Mouse (Mus musculus): ENCODE measurements around the gene Rbfox1. TPM values are rescaled to one million over a fixed set of nuclear protein-coding genes. Genes with fewer than 3 reads are reported as not detected.

Rbfox1 gene
- polyA plus RNA-seq, 1 experiment from 2014 or later = 4.7 TPM

GRCm38 (mm10) chr16:5926986-5927385, 41.8 kb downstream of the Rbfox1 start:
- Histone ChIP-seq H3K9ac (ENCODE audit: low read length) (no peak overlapping the region), H3K36me3 (ENCODE audit: control insufficient read depth, insufficient read depth, low read length) (no peaks in the 10 kb centered on the region), H3K4me2 (ENCODE audit: low read length) (no peak overlapping the region), H3K27ac (replicated peaks in 1 of 2; ENCODE audit: control insufficient read depth in 1 of 2, insufficient read depth in 1 of 2, low read depth in 2 of 2, low read length in 2 of 2) (no peak overlapping the region), H3K4me1 (ENCODE audit: control insufficient read depth in 2 of 2, insufficient read depth in 2 of 2, low read length in 2 of 2) (no peaks in the 10 kb centered on the region; a peak in 1 of 4 replicates), H3K27me3 (ENCODE audit: control insufficient read depth, insufficient read depth, low read length) (no peaks in the 10 kb centered on the region), H3K4me3 (ENCODE audit: control insufficient read depth in 1 of 2, insufficient read depth in 1 of 2, low read depth in 1 of 2, low read length in 2 of 2) (no peak overlapping the region), H3K9me3 (ENCODE audit: control insufficient read depth, low read length) (no peaks in the 10 kb centered on the region)
- 36% methylated on average over 1 of the region's 1 CpGs for WGBS
- no peak for ATAC-seq (ENCODE audit: insufficient number of reproducible peaks, insufficient read depth, low FRiP score, low read depth)

GRCm38 (mm10) chr16:5931680-5932079, 46.5 kb downstream of the Rbfox1 start:
- no peak overlapping the region for H3K4me3 ChIP-seq (ENCODE audit: control insufficient read depth in 1 of 2, insufficient read depth in 1 of 2, low read depth in 1 of 2, low read length in 2 of 2)
- no peaks in the 10 kb centered on the region for H3K27me3 ChIP-seq (ENCODE audit: control insufficient read depth, insufficient read depth, low read length)
- no peaks in the 10 kb centered on the region for H3K9me3 ChIP-seq (ENCODE audit: control insufficient read depth, low read length)
- no peaks in the 10 kb centered on the region for H3K4me1 ChIP-seq (ENCODE audit: control insufficient read depth in 2 of 2, insufficient read depth in 2 of 2, low read length in 2 of 2)
- no peak overlapping the region for H3K4me2 ChIP-seq (ENCODE audit: low read length)
- H3K27ac ChIP-seq (replicated peaks in 1 of 2; ENCODE audit: control insufficient read depth in 1 of 2, insufficient read depth in 1 of 2, low read depth in 2 of 2, low read length in 2 of 2) = no peak overlapping the region
- WGBS = 24% methylated on average over 7 of the region's 7 CpGs
- ATAC-seq (ENCODE audit: insufficient number of reproducible peaks, insufficient read depth, low FRiP score, low read depth) = no peak
- H3K9ac ChIP-seq (ENCODE audit: low read length) = no peak overlapping the region
- no peaks in the 10 kb centered on the region for H3K36me3 ChIP-seq (ENCODE audit: control insufficient read depth, insufficient read depth, low read length)

GRCm38 (mm10) chr16:5940016-5940415, 54.9 kb downstream of the Rbfox1 start:
- no peak for ATAC-seq (ENCODE audit: insufficient number of reproducible peaks, insufficient read depth, low FRiP score, low read depth)
- Histone ChIP-seq H3K27me3 (ENCODE audit: control insufficient read depth, insufficient read depth, low read length) (no peaks in the 10 kb centered on the region), H3K4me3 (ENCODE audit: control insufficient read depth in 1 of 2, insufficient read depth in 1 of 2, low read depth in 1 of 2, low read length in 2 of 2) (no peak overlapping the region), H3K36me3 (ENCODE audit: control insufficient read depth, insufficient read depth, low read length) (no peaks in the 10 kb centered on the region), H3K9me3 (ENCODE audit: control insufficient read depth, low read length) (no peaks in the 10 kb centered on the region), H3K4me1 (ENCODE audit: control insufficient read depth in 2 of 2, insufficient read depth in 2 of 2, low read length in 2 of 2) (no peaks in the 10 kb centered on the region), H3K4me2 (ENCODE audit: low read length) (no peak overlapping the region), H3K27ac (replicated peaks in 1 of 2; ENCODE audit: control insufficient read depth in 1 of 2, insufficient read depth in 1 of 2, low read depth in 2 of 2, low read length in 2 of 2) (no peak overlapping the region), H3K9ac (ENCODE audit: low read length) (no peak overlapping the region)
- WGBS = 38% methylated on average over 4 of the region's 4 CpGs

- Histone ChIP-seq H3K9me3 (ENCODE audit: control insufficient read depth, low read length) (no peaks in the 10 kb centered on the region), H3K27me3 (ENCODE audit: control insufficient read depth, insufficient read depth, low read length) (no peaks in the 10 kb centered on the region), H3K27ac (replicated peaks in 1 of 2; ENCODE audit: control insufficient read depth in 1 of 2, insufficient read depth in 1 of 2, low read depth in 2 of 2, low read length in 2 of 2) (no peak overlapping the region), H3K36me3 (ENCODE audit: control insufficient read depth, insufficient read depth, low read length) (no peaks in the 10 kb centered on the region), H3K4me3 (ENCODE audit: control insufficient read depth in 1 of 2, insufficient read depth in 1 of 2, low read depth in 1 of 2, low read length in 2 of 2) (no peak overlapping the region), H3K9ac (ENCODE audit: low read length) (no peak overlapping the region), H3K4me1 (ENCODE audit: control insufficient read depth in 2 of 2, insufficient read depth in 2 of 2, low read length in 2 of 2) (no peaks in the 10 kb centered on the region), H3K4me2 (ENCODE audit: low read length) (no peak overlapping the region)
- no peak for ATAC-seq (ENCODE audit: insufficient number of reproducible peaks, insufficient read depth, low FRiP score, low read depth)
- WGBS = 46% methylated on average over 1 of the region's 1 CpGs
Observed at GRCm38 (mm10) chr16:5945682-5946081, 60.5 kb downstream of the Rbfox1 start.

- WGBS = 57% methylated on average over 3 of the region's 3 CpGs
- H3K27me3 ChIP-seq (ENCODE audit: control insufficient read depth, insufficient read depth, low read length) = no peaks in the 10 kb centered on the region
- H3K4me1 ChIP-seq (ENCODE audit: control insufficient read depth in 2 of 2, insufficient read depth in 2 of 2, low read length in 2 of 2) = peaks cover 0 to 2% of the 10 kb centered on the region in 2 experiments; a peak in 1 of 4 replicates
- H3K36me3 ChIP-seq (ENCODE audit: control insufficient read depth, insufficient read depth, low read length) = no peaks in the 10 kb centered on the region
- no peak overlapping the region for H3K4me2 ChIP-seq (ENCODE audit: low read length)
- H3K27ac ChIP-seq (replicated peaks in 1 of 2; ENCODE audit: control insufficient read depth in 1 of 2, insufficient read depth in 1 of 2, low read depth in 2 of 2, low read length in 2 of 2) = 0 out of 4 replicates have a peak overlapping the region, but pooled peaks have one; percentile 26 to 48
- no peak overlapping the region for H3K9ac ChIP-seq (ENCODE audit: low read length)
- ATAC-seq (ENCODE audit: insufficient number of reproducible peaks, insufficient read depth, low FRiP score, low read depth) = no peak
- H3K9me3 ChIP-seq (ENCODE audit: control insufficient read depth, low read length) = no peaks in the 10 kb centered on the region
- no peak overlapping the region for H3K4me3 ChIP-seq (ENCODE audit: control insufficient read depth in 1 of 2, insufficient read depth in 1 of 2, low read depth in 1 of 2, low read length in 2 of 2)
Observed at GRCm38 (mm10) chr16:5953106-5953505, 68.0 kb downstream of the Rbfox1 start.

- ATAC-seq (ENCODE audit: insufficient number of reproducible peaks, insufficient read depth, low FRiP score, low read depth) = no peak
- Histone ChIP-seq H3K36me3 (ENCODE audit: control insufficient read depth, insufficient read depth, low read length) (no peaks in the 10 kb centered on the region), H3K27me3 (ENCODE audit: control insufficient read depth, insufficient read depth, low read length) (no peaks in the 10 kb centered on the region), H3K9ac (ENCODE audit: low read length) (no peak overlapping the region), H3K4me2 (ENCODE audit: low read length) (no peak overlapping the region), H3K9me3 (ENCODE audit: control insufficient read depth, low read length) (no peaks in the 10 kb centered on the region), H3K4me1 (ENCODE audit: control insufficient read depth in 2 of 2, insufficient read depth in 2 of 2, low read length in 2 of 2) (peaks cover 0 to under 1% of the 10 kb centered on the region in 2 experiments; a peak in 1 of 4 replicates), H3K4me3 (ENCODE audit: control insufficient read depth in 1 of 2, insufficient read depth in 1 of 2, low read depth in 1 of 2, low read length in 2 of 2) (no peak overlapping the region), H3K27ac (replicated peaks in 1 of 2; ENCODE audit: control insufficient read depth in 1 of 2, insufficient read depth in 1 of 2, low read depth in 2 of 2, low read length in 2 of 2) (no peak overlapping the region)
- 77% methylated on average over 4 of the region's 4 CpGs for WGBS
Observed at GRCm38 (mm10) chr16:5957418-5957817, 72.3 kb downstream of the Rbfox1 start.

GRCm38 (mm10) chr16:5961786-5962185, 76.6 kb downstream of the Rbfox1 start:
- H3K9me3 ChIP-seq (ENCODE audit: control insufficient read depth, low read length) = no peaks in the 10 kb centered on the region
- H3K27ac ChIP-seq (replicated peaks in 1 of 2; ENCODE audit: control insufficient read depth in 1 of 2, insufficient read depth in 1 of 2, low read depth in 2 of 2, low read length in 2 of 2) = no peak overlapping the region
- ATAC-seq (ENCODE audit: insufficient number of reproducible peaks, insufficient read depth, low FRiP score, low read depth) = no peak
- H3K9ac ChIP-seq (ENCODE audit: low read length) = no peak overlapping the region
- H3K4me2 ChIP-seq (ENCODE audit: low read length) = no peak overlapping the region
- H3K36me3 ChIP-seq (ENCODE audit: control insufficient read depth, insufficient read depth, low read length) = no peaks in the 10 kb centered on the region
- H3K27me3 ChIP-seq (ENCODE audit: control insufficient read depth, insufficient read depth, low read length) = no peaks in the 10 kb centered on the region
- 71% methylated on average over 3 of the region's 3 CpGs for WGBS
- H3K4me1 ChIP-seq (ENCODE audit: control insufficient read depth in 2 of 2, insufficient read depth in 2 of 2, low read length in 2 of 2) = no peaks in the 10 kb centered on the region
- no peak overlapping the region for H3K4me3 ChIP-seq (ENCODE audit: control insufficient read depth in 1 of 2, insufficient read depth in 1 of 2, low read depth in 1 of 2, low read length in 2 of 2)

- Histone ChIP-seq H3K4me1 (ENCODE audit: control insufficient read depth in 2 of 2, insufficient read depth in 2 of 2, low read length in 2 of 2) (no peaks in the 10 kb centered on the region), H3K27me3 (ENCODE audit: control insufficient read depth, insufficient read depth, low read length) (no peaks in the 10 kb centered on the region), H3K4me3 (ENCODE audit: control insufficient read depth in 1 of 2, insufficient read depth in 1 of 2, low read depth in 1 of 2, low read length in 2 of 2) (no peak overlapping the region), H3K27ac (replicated peaks in 1 of 2; ENCODE audit: control insufficient read depth in 1 of 2, insufficient read depth in 1 of 2, low read depth in 2 of 2, low read length in 2 of 2) (no peak overlapping the region), H3K9me3 (ENCODE audit: control insufficient read depth, low read length) (no peaks in the 10 kb centered on the region), H3K4me2 (ENCODE audit: low read length) (no peak overlapping the region), H3K36me3 (ENCODE audit: control insufficient read depth, insufficient read depth, low read length) (no peaks in the 10 kb centered on the region), H3K9ac (ENCODE audit: low read length) (no peak overlapping the region)
- 55% methylated on average over 2 of the region's 2 CpGs for WGBS
- no peak for ATAC-seq (ENCODE audit: insufficient number of reproducible peaks, insufficient read depth, low FRiP score, low read depth)
Observed at GRCm38 (mm10) chr16:5974172-5974571, 89.0 kb downstream of the Rbfox1 start.
